Mouse (Mus musculus) gastrocnemius, adult 2 months (tissue): Measurements from ENCODE around the gene Inpp4b. TPM values are rescaled to one million over a fixed set of nuclear protein-coding genes. Genes with fewer than 3 reads are reported as not detected.

Experiments used
- DNase-seq: peaks from one replicate; pipeline ENCODE4 v3.0.0; 2022
- H3K27ac ChIP-seq: fragments of 200-600 bp; 2 replicates; pipeline ENCODE4 v1.8.1; 2022; ENCODE audit warnings: mild to moderate bottlenecking
- H3K4me3 ChIP-seq: fragments of 200-600 bp; 2 replicates; pipeline ENCODE4 v1.8.1; 2022; ENCODE audit warnings: mild to moderate bottlenecking, moderate library complexity
- CTCF ChIP-seq: fragments of 200-600 bp; IDR thresholded peaks from 2 replicates; pipeline ENCODE4 v1.8.1; 2022; ENCODE audit warnings: antibody characterized with exemption, mild to moderate bottlenecking, moderate library complexity
- intact Hi-C: fragments of 180-260 bp; cut with DNase I; formaldehyde crosslinking; loops from one replicate; pipeline ENCODE4 v1.15.1; 2025
- total RNA-seq, 2 experiments: library from RNA; stranded (reverse); gene quantifications; 2 replicates each; pipeline ENCODE4 v1.2.3; 2021

The Inpp4b gene
- total RNA-seq, 2 experiments from 2014 or later, result 14.6 to 36.1 TPM

GRCm38 (mm10) chr8:81707436-81707835 is 365.1 kb downstream of the Inpp4b start:
- no peak for TF ChIP-seq CTCF
- Histone ChIP-seq H3K4me3 (no peak overlapping the region), H3K27ac (no peak overlapping the region)
- intact Hi-C loops, result no loop called here
- DNase-seq, result no peak

- Histone ChIP-seq H3K27ac (no peak overlapping the region), H3K4me3 (no peak overlapping the region)
- no peak for DNase-seq
- intact Hi-C loops, result no loop called here
- TF ChIP-seq CTCF, result no peak
These were observed 389.0 kb downstream of the Inpp4b start for GRCm38 (mm10) chr8:81731332-81731731.

GRCm38 (mm10) chr8:81735655-81736054 is 393.3 kb downstream of the Inpp4b start:
- Histone ChIP-seq H3K27ac (no peak overlapping the region), H3K4me3 (no peak overlapping the region)
- intact Hi-C loops, result no loop called here
- no peak for TF ChIP-seq CTCF
- no peak for DNase-seq

DNA sequence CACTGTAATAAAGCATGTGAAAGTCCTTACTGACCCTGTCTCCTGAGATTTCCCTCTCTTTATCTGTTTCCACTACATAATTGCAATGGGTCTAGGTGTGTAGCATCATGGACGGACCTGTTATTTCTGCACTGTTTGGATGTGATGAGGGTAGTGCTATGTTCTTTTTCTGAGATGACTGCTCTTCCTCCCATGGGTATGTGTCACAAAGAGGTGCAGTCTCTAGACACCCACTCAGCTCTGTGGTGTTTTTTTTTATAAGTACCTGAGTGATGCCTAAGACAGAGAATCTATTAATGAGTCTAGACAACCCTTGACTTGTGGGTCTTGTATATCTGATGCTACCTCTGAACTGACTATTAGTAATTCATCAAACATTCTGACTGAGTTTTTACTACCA is 393.7 kb downstream of the Inpp4b start:
- no peak for TF ChIP-seq CTCF
- H3K27ac ChIP-seq, result no peak overlapping the region
- intact Hi-C loops, result no loop called here
- DNase-seq, result no peak
- H3K4me3 ChIP-seq, result no peak overlapping the region

DNA sequence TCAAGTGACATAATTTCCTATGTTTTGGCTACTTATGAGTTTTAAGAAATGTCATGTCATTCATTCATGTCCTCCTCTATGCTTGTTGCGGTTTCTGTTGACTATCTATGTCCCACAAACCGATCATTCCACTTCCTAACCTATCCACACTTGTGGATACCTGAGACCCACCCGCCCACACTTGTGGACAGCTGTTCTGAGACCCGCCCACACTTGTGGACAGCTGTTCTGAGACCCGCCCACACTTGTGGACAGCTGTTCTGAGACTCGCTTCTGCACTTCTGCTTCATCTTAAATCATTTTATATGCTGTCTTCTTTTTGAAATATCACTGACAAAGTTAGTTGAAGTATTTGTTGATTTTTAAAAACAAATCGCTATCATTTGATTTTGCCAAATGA is 400.2 kb downstream of the Inpp4b start:
- intact Hi-C loops, result no loop called here
- TF ChIP-seq CTCF, result no peak
- Histone ChIP-seq H3K4me3 (no peak overlapping the region), H3K27ac (no peak overlapping the region)
- no peak for DNase-seq

DNA sequence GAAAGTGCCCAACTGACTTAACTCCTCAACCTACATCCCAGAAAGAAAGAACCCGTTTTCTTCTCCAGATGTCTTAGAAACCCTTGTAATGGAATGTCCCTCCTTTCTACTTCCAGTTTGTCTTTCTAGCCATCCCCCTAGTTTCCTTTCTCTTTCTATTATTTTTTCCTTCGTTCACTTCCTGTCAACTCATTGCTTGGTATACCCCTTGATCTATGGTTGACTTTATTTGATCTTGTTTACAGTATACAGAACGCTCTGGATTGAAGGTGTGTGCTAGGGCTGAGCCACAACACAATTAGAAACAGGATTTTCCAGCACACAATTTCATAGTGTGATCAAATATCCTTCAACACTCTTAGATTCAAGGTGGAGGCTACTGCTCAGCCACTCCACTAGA is 400.7 kb downstream of the Inpp4b start:
- H3K4me3 ChIP-seq, result no peak overlapping the region
- DNase-seq, result no peak
- intact Hi-C loops, result no loop called here
- H3K27ac ChIP-seq, result no peak overlapping the region
- TF ChIP-seq CTCF, result no peak

DNA sequence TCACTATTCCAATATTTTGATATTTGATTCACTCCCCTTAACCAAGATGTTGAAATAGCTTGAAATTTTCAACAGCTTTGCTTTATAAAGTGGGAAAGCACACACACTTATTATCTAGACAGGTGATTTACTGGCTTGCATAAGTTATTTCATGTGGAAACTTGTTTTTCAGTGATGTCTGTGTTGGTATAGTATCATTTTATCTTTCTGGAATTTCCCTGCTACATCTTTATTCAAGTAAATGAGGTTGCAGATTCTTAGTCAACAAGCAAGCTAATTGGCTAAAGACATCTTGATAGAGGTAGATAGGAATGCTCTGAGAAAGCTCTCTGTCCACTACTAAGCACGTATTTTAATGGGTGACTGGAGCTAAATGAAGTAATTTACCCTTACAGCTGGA is 403.1 kb downstream of the Inpp4b start:
- intact Hi-C loops, result no loop called here
- no peak for DNase-seq
- H3K4me3 ChIP-seq, result no peak overlapping the region
- no peak for TF ChIP-seq CTCF
- H3K27ac ChIP-seq, result no peak overlapping the region

DNA sequence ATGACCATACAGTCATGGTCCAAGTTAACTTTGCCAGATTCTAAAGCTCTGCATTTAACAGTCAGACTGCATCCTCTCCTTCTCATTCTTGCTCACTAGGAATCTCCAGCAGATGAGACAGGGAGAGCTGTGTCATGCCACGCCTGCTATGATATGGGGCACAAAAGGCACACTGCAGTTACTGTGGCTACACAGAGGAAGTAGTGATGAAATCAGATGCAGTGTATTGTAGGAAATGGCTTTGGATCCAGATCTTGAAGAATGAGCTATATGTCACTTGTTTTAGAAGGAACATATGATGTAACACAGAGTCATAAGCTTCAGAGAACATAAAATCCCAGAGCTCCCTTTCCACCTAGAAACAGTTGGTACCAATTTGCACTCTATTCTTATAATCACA is 408.8 kb downstream of the Inpp4b start:
- intact Hi-C loops, result no loop called here
- no peak for DNase-seq
- no peak for TF ChIP-seq CTCF
- Histone ChIP-seq H3K4me3 (no peak overlapping the region), H3K27ac (no peak overlapping the region)

GRCm38 (mm10) chr8:81756663-81757062 is 414.3 kb downstream of the Inpp4b start:
- intact Hi-C loops, result no loop called here
- Histone ChIP-seq H3K27ac (no peak overlapping the region), H3K4me3 (no peak overlapping the region)
- no peak for TF ChIP-seq CTCF
- no peak for DNase-seq

GRCm38 (mm10) chr8:81757580-81758144 is 415.3 kb downstream of the Inpp4b start:
- no peak for DNase-seq
- no peak overlapping the region for H3K27ac ChIP-seq
- no peak for TF ChIP-seq CTCF
- no peak overlapping the region for H3K4me3 ChIP-seq
- intact Hi-C loops, result no loop called here

DNA sequence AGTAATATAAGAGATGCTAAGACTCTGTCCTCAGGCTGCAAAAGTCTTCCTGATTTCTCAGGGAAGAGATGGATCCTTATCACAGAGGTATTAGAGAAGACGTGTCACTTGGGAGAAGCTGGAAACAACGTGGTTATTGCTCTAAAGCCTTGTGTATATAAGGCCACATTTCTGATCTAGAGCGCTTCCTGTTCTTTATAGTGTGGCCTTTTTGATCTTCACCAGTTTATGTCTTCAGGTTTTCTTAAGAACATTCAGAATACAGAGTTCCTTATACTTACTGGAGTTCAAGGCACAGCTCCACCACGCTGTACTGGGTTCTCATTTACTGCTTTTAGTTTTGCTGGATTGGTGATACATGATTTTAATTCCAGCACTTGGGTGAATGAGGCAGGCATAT is 419.1 kb downstream of the Inpp4b start:
- no peak for TF ChIP-seq CTCF
- intact Hi-C loops, result no loop called here
- Histone ChIP-seq H3K27ac (no peak overlapping the region), H3K4me3 (no peak overlapping the region)
- DNase-seq, result no peak

DNA sequence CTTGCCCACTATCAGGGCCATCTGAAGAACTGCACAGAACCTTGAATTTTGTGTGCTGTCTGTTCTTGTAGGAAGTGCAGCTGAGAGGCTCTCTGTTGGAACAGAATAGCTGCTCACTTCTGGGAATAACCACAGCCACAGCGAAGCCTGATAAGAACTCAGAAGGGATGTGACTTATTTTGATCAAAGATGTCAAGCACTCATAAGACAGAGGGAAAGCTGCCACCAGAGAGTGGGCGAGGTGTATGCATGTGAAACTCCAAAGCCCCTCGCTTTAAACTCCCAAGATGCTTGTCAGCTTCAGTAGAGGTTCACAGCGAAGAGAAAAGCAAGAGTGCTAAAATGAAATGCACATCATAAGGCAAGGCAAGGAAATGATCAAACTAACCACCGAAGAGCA is 423.7 kb downstream of the Inpp4b start:
- H3K4me3 ChIP-seq, result no peak overlapping the region
- intact Hi-C loops, result no loop called here
- no peak for TF ChIP-seq CTCF

GRCm38 (mm10) chr8:81767411-81768312 is 425.3 kb downstream of the Inpp4b start:
- H3K4me3 ChIP-seq, result peak overlapping the region; percentile 70
- no peak for TF ChIP-seq CTCF
- DNase-seq, result peak; percentile 27
- intact Hi-C loops, result no loop called here
- peak overlapping the region; percentile 73 for H3K27ac ChIP-seq

More for the DNA sequence above, 423.7 kb downstream of the Inpp4b start:
- no peak for DNase-seq
- H3K27ac ChIP-seq, result no peak overlapping the region

DNA sequence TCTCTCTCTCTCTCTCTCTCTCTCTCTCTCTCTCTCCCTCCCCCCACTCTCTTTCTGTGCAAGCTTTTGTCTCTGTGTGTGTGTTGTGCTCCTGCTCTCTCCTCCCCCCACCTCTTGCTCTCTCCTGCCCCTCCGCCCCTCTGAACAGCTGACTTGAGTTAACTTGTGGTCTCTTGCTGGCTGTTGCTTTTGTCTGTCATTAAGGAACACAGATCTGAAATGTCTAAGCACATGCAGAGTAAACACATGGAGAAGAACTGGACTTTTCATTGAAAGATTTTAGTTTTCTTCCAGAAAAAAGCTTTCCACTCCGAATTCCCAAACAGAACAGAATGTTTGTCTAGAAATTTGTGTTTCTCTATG is 425.9 kb downstream of the Inpp4b start:
- intact Hi-C loops, result no loop called here
- Histone ChIP-seq H3K27ac (0 out of 2 replicates have a peak overlapping the region, but pooled peaks have one; percentile 10), H3K4me3 (peak overlapping the region; percentile 70)
- no peak for DNase-seq
- no peak for TF ChIP-seq CTCF
